Mouse (Mus musculus): ENCODE measurements around the gene C130073F10Rik. TPM values are rescaled to one million over a fixed set of nuclear protein-coding genes. Genes with fewer than 3 reads are reported as not detected.
"Not testable (repeated sequence)": the region's sequence is repeated elsewhere in the genome, so short reads cannot be mapped to it uniquely, and the experiment has no call there.

C130073F10Rik gene
- total and polyA plus RNA-seq, 3 experiments, result not detected

GRCm38 (mm10) chr4:101862289-101862688, 31.3 kb downstream of the C130073F10Rik start:
- no peak overlapping the region for H3K4me3 ChIP-seq
- no peak for DNase-seq
- H3K79me2 ChIP-seq (replicated peaks; ENCODE audit: control insufficient read depth, insufficient read depth, low read length), result no peaks in the 10 kb centered on the region
- H3K4me1 ChIP-seq (ENCODE audit: control insufficient read depth, insufficient read depth, low read length), result no peaks in the 10 kb centered on the region
- H3K9ac ChIP-seq (ENCODE audit: low read depth, low read length), result no peak overlapping the region
- H3K27ac ChIP-seq, result no peak overlapping the region
- no peaks in the 10 kb centered on the region for H3K27me3 ChIP-seq (ENCODE audit: control insufficient read depth, insufficient read depth, low read length)
- intact Hi-C loops (cut with DNase I), result no loop called here
- TF ChIP-seq POLR2A (IDR thresholded peaks at IDR 0.05; ENCODE audit: insufficient read depth, low read depth, low read length) (no peak), CTCF (IDR thresholded peaks at IDR 0.05) (no peak), EP300 (IDR thresholded peaks at IDR 0.05; ENCODE audit: insufficient read depth, low read depth, low read length) (no peak)
- H3K36me3 ChIP-seq (ENCODE audit: control insufficient read depth, insufficient read depth, low read length), result no peaks in the 10 kb centered on the region
- 87% methylated on average over 6 of the region's 6 CpGs for WGBS

GRCm38 (mm10) chr4:101860873-101861272, 32.7 kb downstream of the C130073F10Rik start:
- Histone ChIP-seq H3K4me1 (ENCODE audit: control insufficient read depth, insufficient read depth, low read length) (no peaks in the 10 kb centered on the region), H3K4me3 (no peak overlapping the region), H3K79me2 (replicated peaks; ENCODE audit: control insufficient read depth, insufficient read depth, low read length) (no peaks in the 10 kb centered on the region), H3K27me3 (ENCODE audit: control insufficient read depth, insufficient read depth, low read length) (no peaks in the 10 kb centered on the region), H3K27ac (no peak overlapping the region), H3K9ac (ENCODE audit: low read depth, low read length) (no peak overlapping the region), H3K36me3 (ENCODE audit: control insufficient read depth, insufficient read depth, low read length) (no peaks in the 10 kb centered on the region)
- 42% methylated on average over 6 of the region's 6 CpGs for WGBS
- TF ChIP-seq CTCF (IDR thresholded peaks at IDR 0.05) (peak; percentile 57), EP300 (IDR thresholded peaks at IDR 0.05; ENCODE audit: insufficient read depth, low read depth, low read length) (no peak)
- DNase-seq, result no peak
- intact Hi-C loops (cut with DNase I), result no loop called here

GRCm38 (mm10) chr4:101850908-101851307, 42.7 kb downstream of the C130073F10Rik start:
- no peaks in the 10 kb centered on the region for H3K4me1 ChIP-seq (ENCODE audit: control insufficient read depth, insufficient read depth, low read length)
- intact Hi-C loops (cut with DNase I), result no loop called here
- no peak for TF ChIP-seq POLR2A (IDR thresholded peaks at IDR 0.05; ENCODE audit: insufficient read depth, low read depth, low read length)
- TF ChIP-seq CTCF (IDR thresholded peaks at IDR 0.05), result no peak
- no peak for TF ChIP-seq EP300 (IDR thresholded peaks at IDR 0.05; ENCODE audit: insufficient read depth, low read depth, low read length)
- WGBS, result 54% methylated on average over 2 of the region's 2 CpGs
- H3K36me3 ChIP-seq (ENCODE audit: control insufficient read depth, insufficient read depth, low read length), result no peaks in the 10 kb centered on the region
- no peaks in the 10 kb centered on the region for H3K27me3 ChIP-seq (ENCODE audit: control insufficient read depth, insufficient read depth, low read length)
- no peaks in the 10 kb centered on the region for H3K79me2 ChIP-seq (replicated peaks; ENCODE audit: control insufficient read depth, insufficient read depth, low read length)
- no peak overlapping the region for H3K9ac ChIP-seq (ENCODE audit: low read depth, low read length)
- no peak overlapping the region for H3K4me3 ChIP-seq
- no peak for DNase-seq
- H3K27ac ChIP-seq, result no peak overlapping the region

GRCm38 (mm10) chr4:101843923-101844322, 49.7 kb downstream of the C130073F10Rik start, which contains the start of gene B020004J07Rik:
TSS of gene B020004J07Rik (minus strand) at chr4:101844023.
- 88% methylated on average over 4 of the region's 4 CpGs for WGBS
- H3K27ac ChIP-seq; H3K36me3 ChIP-seq (ENCODE audit: control insufficient read depth, insufficient read depth, low read length); H3K4me3 ChIP-seq; H3K9ac ChIP-seq (ENCODE audit: low read depth, low read length); H3K79me2 ChIP-seq (replicated peaks; ENCODE audit: control insufficient read depth, insufficient read depth, low read length); H3K27me3 ChIP-seq (ENCODE audit: control insufficient read depth, insufficient read depth, low read length); intact Hi-C loops (cut with DNase I); DNase-seq; H3K4me1 ChIP-seq (ENCODE audit: control insufficient read depth, insufficient read depth, low read length): not testable (repeated sequence)

Other genes with a start within 250 kb of the C130073F10Rik start
- 10 to 100 TPM; 24.2 to 30.2 TPM for gene Leprot, start 246.1 kb downstream of the C130073F10Rik start, total RNA-seq (2021)
- 37.9 and 59.2 TPM in 2 replicates for gene Leprot, start 246.1 kb downstream of the C130073F10Rik start, polyA plus RNA-seq (2012; rRNA removed)
- gene Lepr, start 176.4 kb downstream of the C130073F10Rik start, total RNA-seq (2021), result 1 to 10 TPM; 3.2 to 3.9 TPM
- gene Lepr, start 176.4 kb downstream of the C130073F10Rik start, polyA plus RNA-seq (2012; rRNA removed), result 0.80 and 2.0 TPM in 2 replicates
- not detected for gene B020004J07Rik, start 49.8 kb downstream of the C130073F10Rik start, total RNA-seq (2021)
- not detected in 2 replicates for gene B020004J07Rik, start 49.8 kb downstream of the C130073F10Rik start, polyA plus RNA-seq (2012; rRNA removed)
- gene Gm12800, start 15.3 kb upstream of the C130073F10Rik start, total RNA-seq (2021), result not detected
- gene Gm12800, start 15.3 kb upstream of the C130073F10Rik start, polyA plus RNA-seq (2012; rRNA removed), result not detected in 2 replicates
- not detected for gene Gm12794, start 46.6 kb upstream of the C130073F10Rik start, total RNA-seq (2021)
- not detected in 2 replicates for gene Gm12794, start 46.6 kb upstream of the C130073F10Rik start, polyA plus RNA-seq (2012; rRNA removed)
- not detected for gene Gm12790, start 87.3 kb upstream of the C130073F10Rik start, total RNA-seq (2021)
- not detected in 2 replicates for gene Gm12790, start 87.3 kb upstream of the C130073F10Rik start, polyA plus RNA-seq (2012; rRNA removed)
- not detected for gene Gm12789, start 92.8 kb upstream of the C130073F10Rik start, total RNA-seq (2021)
- not detected in 2 replicates for gene Gm12789, start 92.8 kb upstream of the C130073F10Rik start, polyA plus RNA-seq (2012; rRNA removed)
- gene Pde4b, start 193.8 kb upstream of the C130073F10Rik start, total RNA-seq (2021), result 10 to 100 TPM; 28.2 to 29.4 TPM
- 16.3 and 29.7 TPM in 2 replicates for gene Pde4b, start 193.8 kb upstream of the C130073F10Rik start, polyA plus RNA-seq (2012; rRNA removed)